Mouse (Mus musculus) kidney, embryonic 16.5 days (tissue): ENCODE measurements around the gene Phactr3. TPM values are rescaled to one million over a fixed set of nuclear protein-coding genes. Genes with fewer than 3 reads are reported as not detected.

Source experiments
- ATAC-seq: fragments of 200-750 bp; cut with Nextera tagmentation; 2 replicates; pipeline ENCODE4 v1.8.0; 2017; ENCODE audit warnings: moderate TSS enrichment; ENCODE audit not compliant: low FRiP score, low TSS enrichment
- H3K27ac ChIP-seq: fragments of 300-500 bp; sonication (generic); 2 replicates; pipeline ENCODE4 v1.5.1; 2014; ENCODE audit warnings: low read length
- H3K27me3 ChIP-seq: fragments of 300-500 bp; sonication (generic); 2 replicates; pipeline ENCODE4 v1.6.1; 2014; ENCODE audit warnings: low read length, control low read depth, mixed read lengths; ENCODE audit not compliant: insufficient read depth
- H3K36me3 ChIP-seq: fragments of 300-500 bp; sonication (generic); 2 replicates; pipeline ENCODE4 v1.6.1; 2014; ENCODE audit warnings: low read length, control low read depth, mixed read lengths; ENCODE audit not compliant: insufficient read depth
- H3K4me1 ChIP-seq: fragments of 300-500 bp; sonication (generic); 2 replicates; pipeline ENCODE4 v1.6.1; 2014; ENCODE audit warnings: low read length, control low read depth, mixed read lengths; ENCODE audit not compliant: insufficient read depth
- H3K4me2 ChIP-seq: fragments of 300-500 bp; sonication (generic); replicated peaks from 2 replicates; pipeline ENCODE4 v1.6.1; 2014; ENCODE audit warnings: low read depth, low read length
- H3K4me3 ChIP-seq: fragments of 300-500 bp; sonication (generic); 2 replicates; pipeline ENCODE4 v1.5.1; 2014; ENCODE audit warnings: mild to moderate bottlenecking, low read length
- H3K9ac ChIP-seq: fragments of 300-500 bp; sonication (generic); replicated peaks from 2 replicates; pipeline ENCODE4 v1.6.1; 2014; ENCODE audit warnings: low read length
- H3K9me3 ChIP-seq: fragments of 300-500 bp; sonication (generic); 2 replicates; pipeline ENCODE4 v1.6.1; 2016; ENCODE audit warnings: low read length, control low read depth
- WGBS: fragments of 180-500 bp; shearing (Covaris S2); extraction: QIAGEN DNeasy Blood & Tissue Kit; methylation state at CpG from one replicate; pipeline ENCODE4 v1.1.7; 2014; 5-methylcytosine and 5-hydroxymethylcytosine counted together
- polyA plus RNA-seq: library from polyadenylated mRNA; unstranded; fragments of >200 nt; fragmentation: Nextera tagmentation; extraction: Ambion mirVana; gene quantifications from 2 replicates; pipeline ENCODE4 v1.2.1, GENCODE M21; 2015

Phactr3 gene
- polyA plus RNA-seq, 1 experiment from 2014 or later = 0.71 TPM

DNA sequence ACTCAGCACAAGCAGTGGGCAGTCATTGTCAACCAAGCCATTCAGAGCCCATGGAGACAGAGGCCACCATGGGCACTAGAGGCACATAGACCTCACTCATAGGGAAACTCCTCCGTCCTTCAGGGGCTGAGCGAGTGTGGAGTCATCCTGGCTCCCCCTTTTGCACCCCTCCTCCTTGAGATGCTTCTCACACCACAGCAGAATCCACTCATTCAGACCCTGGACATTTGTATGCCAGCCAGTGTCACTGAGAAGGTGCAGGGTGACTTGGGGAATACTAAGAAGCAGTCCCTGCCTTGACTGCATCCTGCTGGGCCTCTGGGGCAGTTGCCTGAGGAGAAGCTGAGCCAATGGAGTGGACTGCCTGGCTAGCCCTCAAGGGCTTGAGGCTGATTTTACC is 95.1 kb downstream of the Phactr3 start:
- Histone ChIP-seq H3K9ac (no peak overlapping the region), H3K27ac (no peak overlapping the region), H3K4me1 (no peaks in the 10 kb centered on the region), H3K9me3 (no peaks in the 10 kb centered on the region), H3K36me3 (no peaks in the 10 kb centered on the region), H3K27me3 (no peaks in the 10 kb centered on the region), H3K4me3 (no peak overlapping the region), H3K4me2 (no peak overlapping the region)
- no peak for ATAC-seq
- WGBS = 85% methylated on average over 2 of the region's 2 CpGs

DNA sequence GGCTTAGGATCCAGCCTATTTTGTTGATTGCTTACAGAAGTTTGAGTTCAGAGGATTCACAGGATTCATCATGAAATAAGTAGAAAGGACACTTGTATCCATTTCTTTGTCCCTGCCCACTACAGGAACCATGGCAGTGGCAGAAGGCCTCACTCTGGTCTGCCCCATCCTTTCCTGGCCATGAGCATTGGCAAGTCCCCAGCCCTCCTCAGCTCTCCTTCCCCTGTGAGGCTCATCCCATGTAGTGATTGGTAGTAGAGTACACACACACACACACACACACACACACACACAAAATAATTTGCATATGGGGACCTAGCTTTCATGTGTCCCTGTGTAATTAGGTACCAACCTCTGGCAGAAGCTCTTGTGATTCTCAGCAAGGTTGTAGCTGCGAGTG is 95.8 kb downstream of the Phactr3 start:
- no peak for ATAC-seq
- Histone ChIP-seq H3K27me3 (no peaks in the 10 kb centered on the region), H3K9ac (no peak overlapping the region), H3K4me1 (no peaks in the 10 kb centered on the region), H3K27ac (no peak overlapping the region), H3K9me3 (no peaks in the 10 kb centered on the region), H3K4me2 (no peak overlapping the region), H3K36me3 (no peaks in the 10 kb centered on the region), H3K4me3 (no peak overlapping the region)
- WGBS = 90% methylated on average over 1 of the region's 1 CpGs

DNA sequence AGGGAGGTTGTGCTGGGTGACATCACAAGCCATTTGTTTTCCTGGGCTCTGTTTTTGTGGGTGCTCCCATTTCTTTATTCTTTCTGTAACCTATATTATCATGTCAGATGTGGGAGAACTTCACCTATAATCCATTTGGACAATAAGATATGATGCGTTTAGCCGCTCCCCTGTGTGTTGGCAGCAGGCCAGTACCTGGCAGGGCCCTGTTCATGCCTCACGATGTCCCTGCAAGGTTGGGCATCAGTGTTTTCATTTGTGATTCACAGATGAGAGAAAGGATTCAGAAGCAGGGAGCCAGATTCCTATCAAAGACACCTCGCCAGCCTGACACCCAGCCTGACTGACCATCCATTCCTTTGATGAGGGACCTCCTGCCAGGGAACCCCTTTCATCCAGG is 99.7 kb downstream of the Phactr3 start:
- no peaks in the 10 kb centered on the region for H3K9me3 ChIP-seq
- H3K4me1 ChIP-seq = no peaks in the 10 kb centered on the region
- no peak overlapping the region for H3K27ac ChIP-seq
- WGBS = 60% methylated on average over 4 of the region's 4 CpGs
- no peaks in the 10 kb centered on the region for H3K36me3 ChIP-seq
- H3K9ac ChIP-seq = no peak overlapping the region
- H3K4me2 ChIP-seq = no peak overlapping the region
- H3K4me3 ChIP-seq = no peak overlapping the region
- H3K27me3 ChIP-seq = no peaks in the 10 kb centered on the region
- ATAC-seq = no peak

DNA sequence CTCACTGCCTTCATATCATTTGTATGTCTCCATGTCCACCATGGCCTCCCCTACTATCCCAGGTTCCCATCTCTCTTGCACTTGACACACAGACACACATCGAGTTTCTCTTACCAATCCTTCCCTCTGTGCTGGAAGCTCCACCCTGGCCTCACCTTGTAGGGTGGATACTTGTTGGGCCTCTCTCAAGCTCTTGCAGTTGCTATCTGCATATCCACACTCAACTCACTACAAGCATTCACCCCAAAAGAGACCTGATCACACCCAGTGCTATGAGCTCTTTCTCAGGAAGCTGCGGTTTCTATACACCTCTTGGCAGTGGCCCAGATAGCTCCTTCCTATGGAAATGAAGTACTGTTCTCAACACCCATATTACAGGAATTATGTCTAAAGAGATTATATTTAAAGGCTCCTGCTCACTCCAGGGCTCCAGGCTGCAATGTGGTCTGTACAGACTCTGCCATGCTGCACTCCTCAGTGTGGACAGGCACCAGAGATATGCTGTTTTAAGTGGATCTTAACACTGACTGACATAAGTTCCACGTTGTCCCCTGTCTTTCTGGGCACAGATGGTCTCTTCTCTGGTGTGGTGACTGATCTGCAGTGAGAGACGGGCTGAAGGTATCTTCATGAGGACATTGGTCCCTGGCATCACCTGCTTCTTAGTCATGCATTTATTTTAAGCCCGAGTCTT is 100.8 kb downstream of the Phactr3 start:
- Histone ChIP-seq H3K9ac (no peak overlapping the region), H3K36me3 (no peaks in the 10 kb centered on the region), H3K27ac (no peak overlapping the region), H3K4me1 (no peaks in the 10 kb centered on the region), H3K4me2 (no peak overlapping the region), H3K9me3 (no peaks in the 10 kb centered on the region), H3K27me3 (no peaks in the 10 kb centered on the region), H3K4me3 (no peak overlapping the region)
- no peak for ATAC-seq
- 83% methylated on average over 5 of the region's 5 CpGs for WGBS

DNA sequence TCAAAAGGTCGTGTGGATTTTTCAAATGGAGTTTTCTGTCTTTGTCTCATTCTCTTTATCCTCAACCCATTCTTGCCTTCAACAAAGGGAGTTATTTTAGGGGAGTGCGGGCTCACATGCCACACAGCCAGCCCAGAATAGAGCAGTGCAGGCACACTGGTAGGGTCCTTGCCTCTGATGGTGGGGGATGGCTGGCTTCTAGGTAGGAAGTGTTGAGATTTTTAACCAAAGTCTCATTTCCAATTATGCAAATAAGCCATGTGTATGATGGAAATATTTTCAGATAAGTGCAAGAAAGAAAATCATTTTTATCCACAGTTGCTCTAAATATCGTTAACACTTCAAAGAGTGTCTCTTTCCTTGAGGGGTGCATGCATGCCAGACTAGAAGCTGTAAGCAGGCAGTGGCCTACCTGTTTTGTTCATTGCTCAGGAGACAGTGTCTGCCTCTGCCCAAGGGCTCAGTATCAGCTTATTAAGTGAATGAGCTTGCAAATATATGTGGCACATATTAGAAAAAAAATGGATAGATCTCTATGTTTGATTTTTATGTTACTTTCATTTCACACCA is 101.5 kb downstream of the Phactr3 start:
- 86% methylated on average over 3 of the region's 3 CpGs for WGBS
- Histone ChIP-seq H3K4me1 (no peaks in the 10 kb centered on the region), H3K4me2 (no peak overlapping the region), H3K9ac (no peak overlapping the region), H3K4me3 (no peak overlapping the region), H3K9me3 (no peaks in the 10 kb centered on the region), H3K27ac (no peak overlapping the region), H3K27me3 (no peaks in the 10 kb centered on the region), H3K36me3 (no peaks in the 10 kb centered on the region)
- ATAC-seq = no peak

DNA sequence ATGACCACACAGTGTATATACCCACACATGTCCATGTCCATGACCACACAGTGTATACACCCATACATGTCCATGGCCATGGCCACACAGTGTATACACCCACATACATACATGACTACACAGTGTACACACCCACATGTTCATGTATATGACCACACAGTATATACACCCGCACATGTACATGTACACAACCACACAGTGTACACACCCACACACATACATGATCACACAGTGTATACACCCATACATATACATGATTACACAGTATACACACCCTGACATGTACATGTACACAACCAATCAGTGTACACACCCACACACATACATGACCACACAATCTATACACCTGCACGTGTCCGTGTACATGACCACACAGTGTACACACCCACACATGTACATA is 102.2 kb downstream of the Phactr3 start:
- no peak overlapping the region for H3K9ac ChIP-seq
- no peak for ATAC-seq
- H3K9me3 ChIP-seq = no peaks in the 10 kb centered on the region
- no peaks in the 10 kb centered on the region for H3K27me3 ChIP-seq
- 94% methylated on average over 3 of the region's 3 CpGs for WGBS
- no peaks in the 10 kb centered on the region for H3K4me1 ChIP-seq
- H3K36me3 ChIP-seq = no peaks in the 10 kb centered on the region
- H3K27ac ChIP-seq = no peak overlapping the region
- no peak overlapping the region for H3K4me3 ChIP-seq
- H3K4me2 ChIP-seq = no peak overlapping the region

DNA sequence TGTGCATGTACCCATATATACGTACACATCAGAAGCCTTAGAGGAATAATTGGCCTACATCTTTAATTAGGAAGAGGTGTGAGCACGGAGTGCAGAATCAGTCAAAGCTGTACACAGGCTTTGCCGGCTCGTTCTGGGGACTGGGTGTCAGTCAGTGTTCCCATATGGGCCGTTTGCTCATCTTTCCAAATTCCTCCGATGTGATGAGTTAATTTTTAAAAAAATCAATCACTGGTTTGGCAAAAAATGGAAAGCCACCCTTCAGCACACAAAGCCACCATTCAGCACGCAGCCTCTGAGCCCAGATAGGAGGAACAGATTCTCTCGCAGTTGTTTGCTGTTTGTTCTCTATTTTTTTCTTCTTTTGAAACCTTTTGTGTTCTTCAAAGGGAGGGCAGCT is 110.5 kb downstream of the Phactr3 start:
- Histone ChIP-seq H3K4me2 (no peak overlapping the region), H3K27me3 (no peaks in the 10 kb centered on the region), H3K9me3 (no peaks in the 10 kb centered on the region), H3K27ac (no peak overlapping the region), H3K9ac (no peak overlapping the region), H3K36me3 (no peaks in the 10 kb centered on the region), H3K4me1 (no peaks in the 10 kb centered on the region), H3K4me3 (no peak overlapping the region)
- no peak for ATAC-seq
- 84% methylated on average over 8 of the region's 8 CpGs for WGBS

DNA sequence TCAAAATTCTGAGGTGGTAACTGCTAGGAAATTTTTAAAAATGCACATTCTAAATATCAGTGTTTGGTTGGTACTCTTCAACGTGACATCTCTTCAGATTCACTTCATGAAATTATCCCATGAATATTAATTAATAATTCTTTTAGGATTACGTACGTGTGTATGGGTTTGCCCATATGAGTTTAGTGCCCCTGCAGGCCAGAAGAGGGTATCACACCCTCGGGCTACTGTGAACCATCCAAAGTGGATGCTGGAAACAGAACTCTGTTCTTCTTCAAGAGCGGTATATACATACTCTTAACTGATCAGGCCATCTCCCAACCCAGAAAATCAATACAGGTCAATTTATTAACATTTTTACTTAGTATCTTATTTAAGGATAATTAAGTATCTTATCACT is 114.7 kb downstream of the Phactr3 start:
- Histone ChIP-seq H3K27ac (no peak overlapping the region), H3K27me3 (no peaks in the 10 kb centered on the region), H3K4me1 (no peaks in the 10 kb centered on the region), H3K9me3 (no peaks in the 10 kb centered on the region), H3K36me3 (no peaks in the 10 kb centered on the region), H3K9ac (no peak overlapping the region), H3K4me2 (no peak overlapping the region), H3K4me3 (no peak overlapping the region)
- ATAC-seq = no peak
- 79% methylated on average over 5 of the region's 5 CpGs for WGBS

DNA sequence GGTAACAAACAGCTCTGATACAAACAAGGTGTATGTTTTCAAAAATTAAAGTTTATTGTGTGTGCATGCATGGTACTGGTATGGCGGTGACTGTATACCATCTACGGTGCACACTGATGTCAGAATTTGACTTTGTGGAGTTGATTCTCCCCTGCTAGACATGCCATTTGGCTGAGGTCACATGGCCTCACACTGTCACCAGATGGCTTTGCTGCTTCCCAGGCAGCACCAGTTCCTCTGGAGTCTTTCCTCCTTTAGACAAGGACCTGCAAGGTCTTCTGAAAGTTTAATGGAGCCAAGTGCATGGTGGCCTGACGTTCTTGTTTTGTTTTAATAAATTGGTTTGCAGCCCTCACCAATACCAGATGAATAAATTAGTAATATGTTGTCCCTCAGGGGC is 118.3 kb downstream of the Phactr3 start:
- Histone ChIP-seq H3K4me2 (no peak overlapping the region), H3K27ac (no peak overlapping the region), H3K4me1 (no peaks in the 10 kb centered on the region), H3K9me3 (no peaks in the 10 kb centered on the region), H3K36me3 (no peaks in the 10 kb centered on the region), H3K27me3 (no peaks in the 10 kb centered on the region), H3K4me3 (no peak overlapping the region), H3K9ac (no peak overlapping the region)
- no peak for ATAC-seq
- 68% methylated on average over 3 of the region's 3 CpGs for WGBS

DNA sequence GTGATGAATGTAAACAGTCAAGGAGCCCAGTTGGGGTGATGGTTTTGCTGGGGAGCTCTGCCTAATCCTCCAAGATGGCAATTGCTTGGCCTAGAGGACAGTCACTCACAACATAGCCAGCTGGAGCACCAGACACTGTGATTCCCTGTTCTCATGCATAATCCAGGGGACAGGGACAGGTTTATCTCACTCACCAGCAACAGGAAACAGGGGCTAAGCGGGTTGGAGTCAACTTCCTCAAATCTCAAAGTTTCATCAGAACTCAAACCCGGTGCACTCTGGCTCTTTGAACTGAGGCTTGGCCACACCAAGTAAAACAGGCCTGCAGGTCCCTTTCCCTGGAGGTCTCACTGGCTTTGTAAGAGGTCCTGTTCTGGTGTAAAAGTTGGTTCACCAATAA is 119.7 kb downstream of the Phactr3 start:
- ATAC-seq = no peak
- Histone ChIP-seq H3K9me3 (no peaks in the 10 kb centered on the region), H3K27ac (no peak overlapping the region), H3K4me3 (no peak overlapping the region), H3K4me2 (no peak overlapping the region), H3K27me3 (no peaks in the 10 kb centered on the region), H3K36me3 (no peaks in the 10 kb centered on the region), H3K4me1 (no peaks in the 10 kb centered on the region), H3K9ac (no peak overlapping the region)
- WGBS = 58% methylated on average over 2 of the region's 2 CpGs
